Mouse (Mus musculus): ENCODE data around the gene Ttc21a.

GRCm38 (mm10) chr9:120002893-120003292 lies 65.5 kb downstream of the Ttc21a start:
- TF ChIP-seq CTCF (IDR thresholded peaks at IDR 0.05; ENCODE audit: control insufficient read depth, insufficient read depth, low read length) (no peak), POLR2A (IDR thresholded peaks at IDR 0.05; ENCODE audit: borderline replicate concordance, control insufficient read depth, low read depth, low read length) (no peak)
